Mouse (Mus musculus) large intestine, adult 2 months (tissue): ENCODE measurements around the gene Aifm3. TPM values are rescaled to one million over a fixed set of nuclear protein-coding genes. Genes with fewer than 3 reads are reported as not detected.
"Not testable (repeated sequence)": the region's sequence is repeated elsewhere in the genome, so short reads cannot be mapped to it uniquely, and the experiment has no call there.

Source experiments
- DNase-seq: peaks from one replicate; pipeline ENCODE4 v3.0.0-alpha.2; 2012; ENCODE audit warnings: low read depth, low spot score
- WGBS: fragments of 180-500 bp; shearing (Covaris S2); methylation state at CpG from one replicate; pipeline ENCODE4 v1.1.7; 2018; 5-methylcytosine and 5-hydroxymethylcytosine counted together
- polyA plus RNA-seq: library from polyadenylated mRNA; depleted of rRNA; stranded (reverse); fragments of >200 nt; gene quantifications from 2 replicates; pipeline ENCODE4 v1.2.3, GENCODE M21; 2012

The Aifm3 gene
- polyA plus RNA-seq, 1 experiment = 1.2 TPM

- no peak for DNase-seq
- 51% methylated on average over 2 of the region's 2 CpGs for whole genome bisulfite sequencing
Observed at GRCm38 (mm10) chr16:17496499-17497305, 7.3 kb downstream of the Aifm3 start.

- DNase-seq = no peak
- 55% methylated on average over 10 of the region's 10 CpGs for WGBS
Observed at GRCm38 (mm10) chr16:17499249-17499883, 10.0 kb downstream of the Aifm3 start.

GRCm38 (mm10) chr16:17502681-17503080 is 13.3 kb downstream of the Aifm3 start:
- WGBS = 64% methylated on average over 4 of the region's 4 CpGs
- DNase-seq = no peak

GRCm38 (mm10) chr16:17507018-17507552 is 17.7 kb downstream of the Aifm3 start:
- DNase-seq = no peak
- 80% methylated on average over 5 of the region's 5 CpGs for WGBS

GRCm38 (mm10) chr16:17508031-17508430 is 18.6 kb downstream of the Aifm3 start:
- WGBS = 7% methylated on average over 3 of the region's 3 CpGs
- DNase-seq = not testable (repeated sequence)

DNA sequence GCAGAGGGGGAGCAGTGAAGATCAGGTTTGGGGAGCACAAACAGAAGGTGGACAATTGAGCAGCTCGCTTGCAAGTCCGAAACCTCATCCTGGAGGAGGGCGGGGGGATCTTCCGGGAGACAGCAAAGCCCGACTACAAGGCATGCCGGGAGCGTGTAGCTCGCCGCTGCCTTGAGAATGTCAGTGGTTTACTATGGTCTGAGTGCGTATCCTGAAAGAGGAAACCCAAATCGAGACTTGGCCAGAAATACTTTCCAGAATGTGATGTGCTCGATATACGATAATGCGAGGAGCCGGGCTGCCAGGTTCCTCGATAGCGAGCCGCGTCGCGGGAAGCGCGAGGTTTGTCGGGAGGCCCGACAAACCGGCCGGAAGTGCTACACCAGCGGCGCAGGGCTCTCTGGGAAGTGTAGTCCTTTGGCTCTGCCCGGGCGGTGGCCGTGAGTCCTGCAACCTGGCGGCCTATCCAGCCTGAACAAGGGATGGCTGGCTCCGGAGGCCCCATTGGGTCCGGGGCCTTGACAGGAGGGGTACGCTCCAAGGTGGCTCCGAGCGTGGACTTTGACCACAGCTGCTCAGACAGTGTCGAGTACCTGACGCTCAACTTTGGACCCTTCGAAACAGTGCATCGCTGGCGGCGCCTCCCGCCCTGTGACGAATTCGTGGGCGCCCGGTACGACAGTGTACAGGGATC is 19.3 kb downstream of the Aifm3 start, which contains the start of gene Lztr1:
Gene Lztr1 (plus strand): TSS at position 143 of the 694 bp plus-strand sequence.
- under 1% methylated on average over 50 of the region's 50 CpGs for WGBS
- DNase-seq = peak; percentile 80

DNA sequence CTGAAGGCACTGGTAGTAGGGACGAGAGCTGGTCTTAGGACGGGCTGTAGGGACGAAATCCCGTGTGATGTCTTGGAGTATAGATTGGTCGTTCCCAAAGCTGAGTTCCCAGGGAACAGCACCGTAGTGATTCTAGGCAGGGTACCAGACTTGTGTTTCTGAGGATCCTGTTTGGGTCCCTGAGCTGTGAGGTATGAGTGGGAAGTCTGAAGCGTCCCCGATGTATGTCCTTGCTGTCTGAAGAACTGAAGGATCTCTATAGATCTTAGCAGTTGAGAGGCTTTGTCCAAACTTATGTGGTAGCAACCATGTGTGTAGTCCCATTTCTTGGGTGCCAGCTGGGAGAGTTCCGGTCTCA is 19.8 kb downstream of the Aifm3 start:
- no peak for DNase-seq
- WGBS = 3% methylated on average over 9 of the region's 9 CpGs

DNA sequence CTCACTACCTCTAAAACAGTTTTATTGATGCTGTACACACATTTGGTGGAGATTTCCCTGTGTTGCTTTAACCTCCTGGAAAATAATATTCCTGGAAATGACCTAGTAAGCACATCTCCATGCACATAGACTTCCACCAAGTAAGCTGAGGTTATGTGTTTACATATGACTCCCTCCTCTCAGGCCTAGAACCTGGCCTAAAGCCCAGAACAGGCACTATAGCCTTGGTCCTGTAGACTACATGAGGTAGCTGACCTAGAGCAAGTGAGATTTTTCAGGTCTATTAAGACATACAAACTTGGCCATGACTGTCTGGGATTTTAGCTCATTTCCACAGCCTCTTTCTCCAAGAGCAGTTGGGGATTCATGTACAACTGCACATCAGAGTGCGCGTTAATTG is 20.7 kb downstream of the Aifm3 start:
- DNase-seq = no peak
- 84% methylated on average over 2 of the region's 2 CpGs for WGBS

DNA sequence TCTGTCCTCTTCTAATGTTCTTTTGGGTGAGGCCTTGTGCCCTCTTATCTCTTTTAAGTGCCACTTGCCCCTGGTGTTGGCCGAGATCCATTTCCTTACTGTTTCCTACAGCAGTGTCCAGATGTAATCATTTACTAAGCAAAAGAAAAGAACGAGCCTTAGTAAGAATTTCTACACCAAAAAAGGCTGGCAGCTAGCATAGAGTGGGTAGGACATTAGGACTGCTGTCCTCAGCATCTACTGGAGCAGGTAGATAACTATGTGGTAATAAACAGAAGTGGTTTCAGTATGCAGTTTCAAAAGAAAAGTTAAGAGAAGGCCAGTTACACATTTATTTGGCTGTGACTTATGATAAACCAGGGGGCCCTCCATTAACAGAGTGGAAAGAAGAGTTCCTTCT is 21.3 kb downstream of the Aifm3 start:
- 23% methylated on average over 2 of the region's 2 CpGs for WGBS
- no peak for DNase-seq

- WGBS = 93% methylated on average over 4 of the region's 4 CpGs
- DNase-seq = no peak
Observed at GRCm38 (mm10) chr16:17511431-17511830, 22.0 kb downstream of the Aifm3 start.

DNA sequence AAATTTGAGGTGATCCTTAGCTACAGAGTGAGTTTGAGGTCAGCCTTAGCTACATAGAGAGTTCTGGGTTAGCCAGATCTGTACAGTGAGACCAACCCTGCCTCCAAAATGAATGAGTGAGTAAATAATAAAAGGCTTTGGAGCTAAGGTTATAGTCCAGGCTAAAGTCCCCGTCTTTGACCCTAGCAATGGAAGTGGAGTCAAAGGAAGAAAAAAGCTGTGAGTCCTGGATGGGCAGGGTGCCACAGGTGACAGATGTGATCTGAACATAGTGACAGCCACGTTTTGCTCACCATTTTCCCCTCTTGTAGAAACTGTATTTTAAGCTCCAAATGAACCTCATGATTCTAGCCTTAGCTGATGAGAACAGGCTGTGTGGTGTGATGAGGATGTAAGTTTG is 29.5 kb downstream of the Aifm3 start:
- no peak for DNase-seq
- WGBS = 74% methylated on average over 2 of the region's 2 CpGs

GRCm38 (mm10) chr16:17524156-17524555 is 34.7 kb downstream of the Aifm3 start:
- DNase-seq = no peak
- WGBS = 93% methylated on average over 11 of the region's 11 CpGs

- no peak for DNase-seq
- 85% methylated on average over 3 of the region's 3 CpGs for WGBS
Observed at GRCm38 (mm10) chr16:17525524-17525923, 36.1 kb downstream of the Aifm3 start.

DNA sequence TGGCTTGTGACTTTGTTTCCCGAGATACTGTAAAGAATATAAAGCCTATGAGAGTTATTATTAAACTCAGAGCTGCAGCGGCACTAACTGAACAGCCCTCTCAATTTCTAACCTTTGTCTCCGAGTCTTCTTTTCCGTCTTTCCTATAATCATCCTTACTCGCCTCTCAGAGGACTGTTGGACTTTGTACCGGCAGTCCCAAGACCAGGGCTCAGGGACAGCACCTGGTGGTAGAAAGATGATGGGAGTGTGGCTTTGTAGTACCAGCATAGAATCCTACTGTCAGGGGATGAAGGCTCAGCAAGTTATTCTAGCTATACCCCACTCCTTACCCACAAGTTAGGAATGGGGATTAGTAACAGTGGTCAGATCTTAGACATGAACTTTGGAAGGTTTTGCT is 36.8 kb downstream of the Aifm3 start:
- DNase-seq = no peak
- 48% methylated on average over 6 of the region's 6 CpGs for WGBS

- no peak for DNase-seq
Observed at GRCm38 (mm10) chr16:17527606-17528005, 38.2 kb downstream of the Aifm3 start.

DNA sequence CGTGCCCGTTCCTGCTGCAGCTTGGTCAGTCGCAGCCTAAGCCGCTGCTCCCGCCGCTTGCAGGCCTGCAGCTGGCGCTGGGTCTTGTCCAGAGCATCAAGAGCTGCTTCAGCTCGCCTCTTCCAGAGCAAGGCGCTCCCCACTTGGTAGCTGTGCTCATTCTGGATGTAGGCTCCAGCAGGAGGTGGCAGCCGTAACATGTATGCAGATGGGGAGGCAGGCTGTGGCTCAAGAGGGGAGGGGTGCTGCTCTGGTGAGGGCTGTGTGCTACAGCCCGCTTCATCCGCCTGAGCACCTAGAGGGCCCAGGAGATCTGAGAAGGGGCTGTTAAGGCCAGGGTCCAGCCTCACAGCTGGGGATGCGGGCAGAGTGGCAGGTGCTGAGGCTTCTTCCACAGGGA is 38.9 kb downstream of the Aifm3 start:
- 95% methylated on average over 13 of the region's 13 CpGs for WGBS

GRCm38 (mm10) chr16:17529981-17530586 is 40.7 kb downstream of the Aifm3 start:
- no peak for DNase-seq
- 6% methylated on average over 17 of the region's 17 CpGs for WGBS

More for the DNA sequence above, 38.9 kb downstream of the Aifm3 start:
- no peak for DNase-seq

GRCm38 (mm10) chr16:17530640-17531288 is 41.4 kb downstream of the Aifm3 start, which contains the start of gene Thap7:
Gene Thap7 (minus strand): TSS chr16:17531136.
- WGBS = under 1% methylated on average over 67 of the region's 67 CpGs
- peak; percentile 88 for DNase-seq

GRCm38 (mm10) chr16:17532271-17532670 is 42.9 kb downstream of the Aifm3 start:
- 56% methylated on average over 4 of the region's 4 CpGs for WGBS
- no peak for DNase-seq
